Mouse (Mus musculus) kidney, adult 2 months (tissue): ENCODE results near the gene Ahcyl2.

ENCODE experiments used
- CTCF ChIP-seq: fragments of 200-500 bp; conservative IDR thresholded peaks from 2 replicates; pipeline ENCODE4 v1.5.1; 2011; ENCODE audit warnings: low read depth, mild to moderate bottlenecking, control low read depth, low read length, moderate library complexity, mixed read lengths; ENCODE audit not compliant: insufficient read depth, insufficient read length
- POLR2A ChIP-seq: fragments of 200-500 bp; IDR thresholded peaks from one replicate; pipeline ENCODE4 v1.6.1; 2011; ENCODE audit warnings: low read depth, low read length, control low read depth

DNA sequence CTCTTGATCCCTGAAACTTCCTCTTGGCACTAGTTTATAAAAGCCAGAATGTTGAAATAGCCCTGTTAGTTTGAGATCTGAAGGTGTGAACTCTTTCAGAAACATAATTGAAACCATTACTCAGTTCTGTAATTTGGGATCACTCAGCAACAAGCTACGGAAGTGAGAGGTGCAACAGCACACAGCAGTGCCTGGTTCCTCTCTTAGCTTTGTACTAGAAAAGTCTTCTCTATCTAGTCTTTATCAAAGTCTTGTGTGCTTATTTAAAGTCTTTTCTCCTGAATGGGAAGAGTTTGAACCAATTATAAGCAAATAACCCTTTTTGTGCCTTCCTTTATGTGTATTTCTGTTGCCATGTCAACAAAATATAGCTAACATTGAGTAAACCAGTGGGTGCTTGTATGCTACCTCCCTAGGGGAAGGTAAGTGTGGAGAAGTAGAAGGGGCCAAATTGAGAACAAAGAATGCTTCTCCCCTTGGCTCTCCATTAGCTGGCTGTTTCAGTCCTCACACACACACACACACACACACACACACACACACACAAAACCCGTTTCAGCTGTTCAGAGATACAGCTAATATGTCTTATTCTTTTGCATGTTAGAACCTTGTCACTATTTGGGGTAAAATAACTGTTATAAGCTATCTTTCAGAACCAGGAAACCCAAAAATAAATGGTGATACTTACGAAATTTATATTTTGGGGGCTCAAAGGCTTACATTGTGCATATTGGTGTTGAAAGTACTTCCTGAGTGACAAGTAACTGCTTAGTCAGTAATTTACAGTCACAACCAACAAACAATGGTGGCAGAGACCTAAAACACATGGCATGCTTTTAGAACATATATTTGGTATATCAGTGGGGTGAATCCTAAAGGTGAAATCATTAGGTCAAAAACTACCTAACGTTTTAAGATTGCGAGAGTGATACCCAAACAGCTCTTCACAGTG, 59.8 kb downstream of the Ahcyl2 start:
- TF ChIP-seq POLR2A (no peak), CTCF (no peak)
